Mouse (Mus musculus): ENCODE data around the gene Adamts20.

GRCm38 (mm10) chr15:94419167-94419566 is 46.1 kb downstream of the Adamts20 start:
- TF ChIP-seq CTCF (IDR thresholded peaks at IDR 0.05; ENCODE audit: low read depth, low read length) (no peak), GATA1 (IDR thresholded peaks at IDR 0.05; ENCODE audit: borderline replicate concordance, low read length) (no peak), TAL1 (conservative IDR thresholded peaks at IDR 0.05; ENCODE audit: low read depth, low read length) (no peak), POLR2AphosphoS5 (IDR thresholded peaks at IDR 0.05; ENCODE audit: insufficient replicate concordance, low read depth, low read length) (no peak)
